ENCODE assay signal across 17 mouse cellular contexts in genomic region chr3:8743650-8744049, GRCm38 (mm10).
"Had no signal": no experiment of that assay in that cellular context is flagged by ENCODE, and none has a peak within 500 bp of the region (broad histone marks: within the 10 kb centered on the region; RNA-seq: fewer than 3 reads in every experiment).

No protein-coding gene starts in this region.

- ATAC-seq: lung, postnatal 0 days; midbrain, embryonic 13.5 days; midbrain, embryonic 15.5 days had no signal

- H3K4me3 ChIP-seq: lung, embryonic 15.5 days; megakaryocyte, embryonic 14.5 days; midbrain, embryonic 13.5 days; midbrain, embryonic 15.5 days; neural tube, embryonic 12.5 days; stomach, embryonic 15.5 days had no signal

- H3K9ac ChIP-seq: lung, embryonic 15.5 days; midbrain, embryonic 13.5 days; midbrain, embryonic 15.5 days; neural tube, embryonic 12.5 days; stomach, embryonic 15.5 days had no signal

- H3K4me1 ChIP-seq: lung, embryonic 15.5 days; megakaryocyte, embryonic 14.5 days; midbrain, embryonic 13.5 days; midbrain, embryonic 15.5 days; neural tube, embryonic 12.5 days; stomach, embryonic 15.5 days had no signal

- H3K4me2 ChIP-seq: lung, embryonic 15.5 days; midbrain, embryonic 11.5 days; midbrain, embryonic 13.5 days; midbrain, embryonic 15.5 days; neural tube, embryonic 12.5 days; stomach, embryonic 15.5 days had no signal

- H3K27me3 ChIP-seq: lung, embryonic 15.5 days; megakaryocyte, embryonic 14.5 days; midbrain, embryonic 13.5 days; midbrain, embryonic 15.5 days; neural tube, embryonic 12.5 days; stomach, embryonic 15.5 days had no signal

- DNase-seq: lung, adult 2 months; lung, postnatal 14 days; lung, postnatal 36 days; right cerebral cortex, postnatal 14 days; thymus, adult 2 months; thymus, postnatal 25 days; thymus, postnatal 4 days had no signal

- H3K36me3 ChIP-seq: lung, embryonic 15.5 days; midbrain, embryonic 13.5 days; midbrain, embryonic 15.5 days; neural tube, embryonic 12.5 days; stomach, embryonic 15.5 days had no signal

- H3K27ac ChIP-seq: lung, embryonic 15.5 days; macrophage; midbrain, embryonic 13.5 days; midbrain, embryonic 15.5 days; neural tube, embryonic 12.5 days; stomach, embryonic 15.5 days; stomach, postnatal 0 days had no signal

- H3K9me3 ChIP-seq: lung, embryonic 15.5 days; megakaryocyte, embryonic 14.5 days; midbrain, embryonic 13.5 days; midbrain, embryonic 15.5 days; neural tube, embryonic 12.5 days; stomach, embryonic 15.5 days had no signal
